In the genomic region with DNA sequence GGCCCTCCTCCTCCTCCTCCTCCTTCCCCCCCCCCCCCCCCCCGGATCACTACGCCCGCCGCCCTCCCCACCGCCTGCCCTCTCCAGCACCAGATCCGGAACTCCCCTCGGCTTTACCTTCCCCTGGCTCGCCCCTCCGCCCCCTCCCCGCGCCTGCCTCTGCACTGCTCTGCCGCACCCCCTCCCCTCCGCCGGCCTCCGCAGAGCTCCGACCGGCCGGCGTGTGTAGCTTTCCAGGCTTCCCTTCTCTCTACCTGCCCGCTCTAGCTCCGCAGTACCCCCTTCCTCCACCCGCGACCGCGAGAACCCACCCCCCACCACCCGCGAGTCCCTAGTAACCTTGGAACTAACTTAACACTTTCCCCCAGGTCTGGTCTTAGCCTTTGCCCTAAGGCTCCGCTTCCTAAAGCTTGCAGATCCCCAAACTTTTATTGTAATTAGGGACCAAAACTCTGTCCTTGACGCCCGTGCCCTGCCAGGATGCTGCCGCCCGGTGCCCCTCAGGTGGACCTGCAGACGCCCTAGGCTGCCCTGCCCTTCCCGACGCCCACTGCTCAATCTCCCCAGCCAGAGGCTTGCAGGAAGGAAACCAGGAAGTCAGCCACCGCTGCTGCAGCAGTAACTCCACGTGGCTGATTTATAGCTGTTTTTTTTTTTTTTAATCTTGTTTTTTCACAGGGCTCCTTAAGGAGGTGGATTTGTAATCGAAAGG, we compare ENCODE assay signal across 1 mouse cellular context.
TF ChIP-seq lines count a peak whose summit lies in the region.

No protein-coding gene starts in this region.

TF ChIP-seq in CH12.LX, 34 proteins besides CTCF, POLR2A, EP300 and RAD21 (continued from another document):
- no peak for TF ChIP-seq MAFK (IDR thresholded peaks at IDR 0.05; ENCODE audit: insufficient replicate concordance, low read length)
- TF ChIP-seq SMC3 (IDR thresholded peaks at IDR 0.05; ENCODE audit: low read depth, low read length), result no peak
